Mouse (Mus musculus): Measurements from ENCODE around the gene 5530400C23Rik. TPM values are rescaled to one million over a fixed set of nuclear protein-coding genes. Genes with fewer than 3 reads are reported as not detected.

The 5530400C23Rik gene
- not detected in 2 replicates for polyA plus RNA-seq (2015; fragmentation: Nextera tagmentation; extraction: Ambion mirVana)

DNA sequence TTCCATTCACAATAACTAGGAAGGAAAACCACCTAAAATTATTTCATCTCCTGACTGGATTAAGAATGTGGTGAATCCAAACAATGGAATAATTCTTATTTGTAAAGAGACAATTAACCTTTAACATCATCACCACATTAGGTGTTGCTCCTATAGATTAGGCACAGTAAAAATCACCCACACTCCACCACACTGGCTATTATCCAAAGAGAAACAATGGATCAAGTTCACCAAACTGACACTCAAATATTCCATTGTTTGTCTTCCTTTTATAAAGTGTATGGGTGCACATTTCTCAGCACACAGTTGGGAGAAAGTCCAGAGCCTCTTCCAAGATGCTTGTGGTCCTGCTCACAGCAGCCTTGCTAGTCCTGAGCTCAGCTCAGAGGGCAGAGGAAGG, at the start of gene 5530400C23Rik:
Gene 5530400C23Rik, plus strand, starts transcription at position 301 of the 400 bp plus-strand sequence.

Other genes with a start within 250 kb of the 5530400C23Rik start
- not detected in 2 replicates for gene Tas2r140, start 236.4 kb upstream of the 5530400C23Rik start, polyA plus RNA-seq (2015; fragmentation: Nextera tagmentation; extraction: Ambion mirVana)
- gene Smim10l1, start 187.3 kb upstream of the 5530400C23Rik start, polyA plus RNA-seq (2015; fragmentation: Nextera tagmentation; extraction: Ambion mirVana), result 67.6 and 85.7 TPM in 2 replicates

All from urinary bladder, postnatal 0 days (tissue).